Mouse (Mus musculus): ENCODE data around the gene Polr1b.
A peak's percentile ranks its signal among the peaks of the same experiment; 100 is the strongest.

Gene Polr1b

GRCm38 (mm10) chr2:129100784-129101310 lies at the start of gene Polr1b:
TSS of gene Polr1b (plus strand) at chr2:129100995.
- peak; percentile 97 for DNase-seq (ENCODE audit: low read depth, low spot score)

- no peak for DNase-seq (ENCODE audit: low read depth, low spot score)
These were observed 48.3 kb upstream of the Polr1b start for GRCm38 (mm10) chr2:129052451-129052983.

DNA sequence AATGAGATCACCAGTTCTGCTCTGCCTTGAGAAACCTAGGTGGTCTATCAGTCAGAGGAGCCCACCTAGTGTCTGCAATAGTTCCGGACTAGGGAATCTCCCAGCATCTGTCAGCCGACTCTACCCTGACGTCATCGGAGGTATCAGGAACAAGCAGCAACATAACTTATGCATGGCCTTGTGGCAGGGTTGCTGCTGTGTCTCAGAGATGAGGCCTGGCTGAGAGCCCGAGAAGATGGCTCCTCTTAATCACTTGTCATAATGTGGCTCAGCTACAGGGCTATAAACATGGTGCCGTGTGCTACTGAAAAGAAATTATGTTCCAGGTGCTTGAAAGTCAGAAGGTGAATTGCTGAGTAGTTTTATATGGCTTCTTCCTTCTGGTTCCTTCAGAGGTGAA lies 45.1 kb upstream of the Polr1b start:
- DNase-seq (ENCODE audit: low read depth, low spot score), result no peak

- peak; percentile 96 for DNase-seq (ENCODE audit: low read depth, low spot score)
These were observed 44.2 kb upstream of the Polr1b start for GRCm38 (mm10) chr2:129056597-129056996.

DNA sequence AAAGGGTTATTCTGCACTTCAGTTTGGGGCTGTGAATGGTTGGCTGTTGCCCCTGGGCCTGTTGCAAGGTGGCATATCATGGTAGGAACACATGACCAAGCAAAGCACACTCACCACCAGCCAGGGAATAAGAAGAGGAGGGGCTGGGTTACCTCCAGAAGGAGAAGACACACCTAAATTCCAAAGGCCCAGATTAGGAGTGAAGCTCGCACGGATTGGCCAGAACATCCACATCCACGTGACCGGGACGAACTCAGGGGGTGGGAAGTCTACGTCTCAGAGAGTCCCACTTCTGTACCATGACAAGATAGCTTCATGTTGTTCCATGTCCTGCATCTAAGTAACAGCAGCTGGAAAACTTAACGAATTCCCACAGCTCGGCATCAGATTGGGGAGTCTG lies 43.5 kb upstream of the Polr1b start:
- peak; percentile 28 for DNase-seq (ENCODE audit: low read depth, low spot score)

- DNase-seq (ENCODE audit: low read depth, low spot score), result no peak
These were observed 42.9 kb upstream of the Polr1b start for GRCm38 (mm10) chr2:129057920-129058361.

DNA sequence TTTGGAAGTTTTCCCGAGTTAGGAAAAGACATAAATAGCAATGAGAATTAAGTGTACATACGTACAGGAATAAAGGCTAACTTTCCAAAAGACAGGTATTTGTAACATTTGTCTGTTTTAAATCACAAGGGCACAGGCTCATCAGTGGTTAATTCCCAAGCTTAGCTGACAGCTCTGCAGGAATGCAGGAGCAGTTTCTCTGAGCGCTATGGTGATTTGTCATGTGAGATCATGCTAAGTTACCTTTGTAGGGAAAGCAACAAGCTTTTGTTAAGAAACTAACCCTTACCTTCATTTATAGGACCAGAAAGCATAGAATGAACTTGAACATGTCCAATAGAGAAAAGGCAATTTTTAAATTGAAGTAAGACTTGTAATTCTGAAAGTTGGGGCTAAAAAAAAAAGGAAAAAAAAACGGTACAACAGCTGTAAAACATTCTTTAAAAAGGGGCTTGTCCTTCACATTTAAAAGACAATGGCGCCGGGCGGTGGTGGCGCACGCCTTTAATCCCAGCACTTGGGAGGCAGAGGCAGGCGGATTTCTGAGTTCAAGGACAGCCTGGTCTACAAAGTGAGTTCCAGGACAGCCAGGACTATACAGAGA lies 39.2 kb upstream of the Polr1b start:
- peak; percentile 72 for DNase-seq (ENCODE audit: low read depth, low spot score)

- DNase-seq (ENCODE audit: low read depth, low spot score), result peak; percentile 54
These were observed 35.1 kb upstream of the Polr1b start, which contains the start of gene Ttl for GRCm38 (mm10) chr2:129065437-129066282. TSS of gene Ttl (plus strand) at chr2:129065942.

DNA sequence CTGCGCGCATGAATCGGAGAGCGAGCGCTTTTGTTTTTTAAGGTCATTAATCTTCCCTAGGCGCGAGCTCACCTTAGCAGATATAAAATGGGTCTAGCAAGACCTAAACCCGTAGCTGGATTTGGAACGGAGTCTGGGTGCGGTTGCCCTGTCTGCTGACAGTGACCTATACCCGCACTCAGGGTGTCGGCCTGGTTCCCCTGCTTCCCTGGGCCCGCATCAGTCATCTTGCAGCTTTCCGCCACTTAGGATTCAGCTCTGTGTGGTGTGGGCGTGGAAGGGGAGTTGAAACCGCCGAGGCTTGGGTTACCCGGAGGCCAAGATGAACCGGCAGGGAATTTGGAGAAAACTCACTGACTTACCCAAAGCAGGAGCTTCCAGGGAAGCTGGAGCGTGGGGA lies 34.5 kb upstream of the Polr1b start:
- DNase-seq (ENCODE audit: low read depth, low spot score), result peak; percentile 64

DNA sequence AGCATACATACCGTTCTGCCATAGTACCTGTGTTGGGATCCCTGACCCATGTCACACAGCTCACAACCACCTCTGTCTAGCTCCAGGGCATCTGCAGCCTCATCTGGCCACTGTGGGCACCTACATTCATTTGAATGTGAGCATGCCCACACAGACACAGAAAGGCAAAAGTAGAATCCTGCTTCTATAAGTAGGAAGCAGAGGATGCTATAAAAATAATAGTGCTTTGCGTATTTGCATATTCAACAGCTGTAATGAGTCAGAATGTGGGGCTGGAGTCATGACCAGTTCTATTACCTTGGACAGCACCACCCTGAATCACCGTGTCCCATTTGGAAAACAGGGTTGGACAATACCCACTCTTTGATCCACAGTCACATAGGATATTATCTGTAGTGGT lies 30.5 kb upstream of the Polr1b start:
- DNase-seq (ENCODE audit: low read depth, low spot score), result no peak

DNA sequence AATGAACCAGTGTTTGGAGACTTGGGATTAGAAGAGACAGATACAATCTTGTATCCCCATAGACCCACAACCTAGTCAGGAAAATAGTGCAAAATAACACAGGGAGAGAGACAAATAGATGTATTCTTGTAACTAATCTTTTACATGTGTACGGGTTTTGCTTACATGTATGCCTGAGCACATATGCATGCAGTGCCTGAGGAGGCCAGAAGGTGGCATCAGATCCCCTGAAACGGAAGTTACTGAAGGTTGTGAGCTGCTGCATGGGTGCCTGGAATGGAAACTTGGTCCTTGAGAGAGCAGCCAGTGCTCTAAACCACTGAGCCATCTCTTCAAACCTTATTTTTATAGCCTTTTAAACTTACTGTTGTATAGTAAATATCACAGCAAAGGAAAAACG lies 22.5 kb upstream of the Polr1b start:
- peak; percentile 72 for DNase-seq (ENCODE audit: low read depth, low spot score)

- DNase-seq (ENCODE audit: low read depth, low spot score), result no peak
These were observed 21.6 kb upstream of the Polr1b start for GRCm38 (mm10) chr2:129079194-129079593.

DNA sequence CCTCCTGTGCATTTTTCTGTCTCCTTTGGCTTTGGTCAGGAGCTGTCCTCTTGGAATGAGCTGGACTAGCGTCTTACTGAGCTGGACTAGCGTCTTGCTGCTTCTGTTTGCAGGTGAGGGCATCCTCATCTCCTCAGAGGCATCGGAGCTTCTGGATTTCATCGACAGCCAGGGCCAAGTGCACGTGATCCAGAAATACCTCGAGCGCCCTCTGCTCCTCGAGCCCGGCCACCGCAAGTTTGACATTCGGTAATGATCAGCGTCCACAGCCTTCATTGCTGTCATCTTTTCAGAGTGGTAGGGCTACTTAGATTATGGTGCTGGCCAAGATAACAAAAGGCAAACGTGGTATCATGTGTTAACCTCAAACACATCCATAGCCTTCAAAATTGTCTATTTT lies 19.7 kb upstream of the Polr1b start:
- peak; percentile 39 for DNase-seq (ENCODE audit: low read depth, low spot score)

GRCm38 (mm10) chr2:129083514-129083913 lies 17.3 kb upstream of the Polr1b start:
- no peak for DNase-seq (ENCODE audit: low read depth, low spot score)

- DNase-seq (ENCODE audit: low read depth, low spot score), result no peak
These were observed 15.8 kb upstream of the Polr1b start for GRCm38 (mm10) chr2:129084959-129085358.

- no peak for DNase-seq (ENCODE audit: low read depth, low spot score)
These were observed 13.3 kb upstream of the Polr1b start for GRCm38 (mm10) chr2:129087520-129087919.

GRCm38 (mm10) chr2:129090370-129090769 lies 10.4 kb upstream of the Polr1b start:
- no peak for DNase-seq (ENCODE audit: low read depth, low spot score)

DNA sequence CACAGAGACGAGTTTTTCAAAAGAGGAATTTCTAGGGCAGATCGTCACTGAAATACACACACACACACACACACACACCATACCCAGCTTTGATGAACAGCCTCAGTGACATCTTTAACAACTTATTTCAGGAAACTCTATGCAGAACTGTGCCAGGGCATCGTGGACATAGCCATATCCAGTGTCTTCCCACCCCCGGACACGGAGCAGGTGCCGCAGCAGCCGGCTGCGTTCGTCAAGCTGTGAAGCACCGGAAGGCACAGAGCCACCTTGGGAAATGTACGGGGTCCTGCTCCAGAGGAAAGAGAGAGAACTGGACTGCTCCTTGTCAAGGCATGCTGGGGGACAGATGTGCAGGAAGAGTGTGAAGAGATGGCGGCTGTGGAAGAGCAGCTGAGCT lies 8.0 kb upstream of the Polr1b start:
- no peak for DNase-seq (ENCODE audit: low read depth, low spot score)

DNA sequence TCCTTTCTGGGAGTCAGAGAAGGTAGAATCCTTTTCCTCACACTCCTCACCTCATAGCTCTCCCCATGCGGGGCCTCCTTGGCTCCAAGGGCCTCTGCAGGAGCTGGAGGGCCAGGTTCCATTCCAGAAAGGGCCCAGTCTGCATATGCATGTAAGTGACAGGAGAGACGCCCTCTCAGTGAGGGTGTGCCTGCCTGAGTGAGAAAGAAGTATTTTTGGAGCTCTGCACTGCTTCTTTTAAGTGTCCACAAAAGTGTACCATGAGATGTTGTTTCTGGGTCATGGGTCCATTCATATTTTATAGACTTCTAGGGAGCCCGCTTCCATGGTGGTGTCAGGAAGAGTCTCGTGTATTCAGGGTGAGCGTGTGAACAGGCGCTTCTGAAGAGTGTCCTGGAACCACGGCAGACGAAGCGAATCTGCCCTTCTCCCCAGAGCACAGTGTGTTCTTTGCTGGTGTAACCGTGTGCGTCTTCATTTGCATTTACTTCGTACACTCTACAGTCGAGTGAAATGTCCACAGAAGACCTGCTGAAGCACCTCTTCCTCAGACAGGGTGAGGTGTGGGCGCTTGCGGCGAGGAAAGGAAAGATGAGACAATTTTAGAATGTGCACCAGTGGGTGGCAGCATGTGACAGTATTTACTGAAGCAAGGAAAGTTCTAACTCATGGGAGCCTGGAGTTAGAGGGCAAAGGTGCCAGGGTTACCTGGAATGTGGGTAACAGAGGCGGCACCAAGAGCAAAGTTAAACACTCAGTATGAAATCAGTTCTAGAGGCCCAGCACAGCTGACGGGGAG lies 6.7 kb upstream of the Polr1b start:
- no peak for DNase-seq (ENCODE audit: low read depth, low spot score)

GRCm38 (mm10) chr2:129112924-129113323 lies 12.1 kb downstream of the Polr1b start:
- no peak for DNase-seq (ENCODE audit: low read depth, low spot score)

- no peak for DNase-seq (ENCODE audit: low read depth, low spot score)
These were observed 15.0 kb downstream of the Polr1b start for GRCm38 (mm10) chr2:129115706-129116367.

Measured in ES-CJ7 (cell line).